Mouse (Mus musculus): Measurements from ENCODE around the gene Glt8d2. TPM values are rescaled to one million over a fixed set of nuclear protein-coding genes. Genes with fewer than 3 reads are reported as not detected.

The Glt8d2 gene
- polyA plus RNA-seq, 1 experiment from 2014 or later = 1.5 TPM

DNA sequence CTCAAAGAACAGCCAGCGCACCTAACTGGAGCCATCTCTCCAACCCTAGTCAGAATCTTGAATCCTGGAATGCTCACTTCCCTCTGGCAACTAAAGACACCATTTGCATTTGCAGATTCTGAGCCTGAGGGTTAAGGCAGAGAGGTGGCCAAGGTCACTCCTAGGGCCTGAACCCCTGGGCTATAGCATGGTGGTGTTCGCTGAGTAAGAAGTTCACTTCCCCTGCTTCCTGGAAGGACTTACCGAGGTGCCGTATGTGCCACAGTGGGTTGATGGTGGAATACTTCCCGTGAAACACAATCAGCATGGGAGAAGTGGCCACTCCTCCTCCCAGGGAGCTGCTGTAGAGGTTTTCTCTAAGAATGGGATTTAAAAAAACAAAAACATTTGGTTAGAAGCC lies 37.8 kb downstream of the Glt8d2 start:
- WGBS = 80% methylated on average over 5 of the region's 5 CpGs
- no peak overlapping the region for H3K27ac ChIP-seq (ENCODE audit: low read depth, low read length)
- no peak overlapping the region for H3K4me3 ChIP-seq (ENCODE audit: low read depth, low read length)
- peaks cover 14% of the 10 kb centered on the region for H3K36me3 ChIP-seq (ENCODE audit: control insufficient read depth, insufficient read depth)
- TF ChIP-seq CTCF (IDR thresholded peaks at IDR 0.05; ENCODE audit: low read depth) = no peak
- H3K9me3 ChIP-seq (ENCODE audit: control insufficient read depth) = no peaks in the 10 kb centered on the region
- no peak overlapping the region for H3K9ac ChIP-seq (ENCODE audit: low read depth, low read length)
- no peaks in the 10 kb centered on the region for H3K4me1 ChIP-seq (replicated peaks; ENCODE audit: control insufficient read depth, insufficient read depth, low read length)
- H3K27me3 ChIP-seq (replicated peaks; ENCODE audit: control insufficient read depth, insufficient read depth, low read length) = no peaks in the 10 kb centered on the region
- no peak overlapping the region for H3K4me2 ChIP-seq (replicated peaks; ENCODE audit: low read depth)
- ATAC-seq = no peak

DNA sequence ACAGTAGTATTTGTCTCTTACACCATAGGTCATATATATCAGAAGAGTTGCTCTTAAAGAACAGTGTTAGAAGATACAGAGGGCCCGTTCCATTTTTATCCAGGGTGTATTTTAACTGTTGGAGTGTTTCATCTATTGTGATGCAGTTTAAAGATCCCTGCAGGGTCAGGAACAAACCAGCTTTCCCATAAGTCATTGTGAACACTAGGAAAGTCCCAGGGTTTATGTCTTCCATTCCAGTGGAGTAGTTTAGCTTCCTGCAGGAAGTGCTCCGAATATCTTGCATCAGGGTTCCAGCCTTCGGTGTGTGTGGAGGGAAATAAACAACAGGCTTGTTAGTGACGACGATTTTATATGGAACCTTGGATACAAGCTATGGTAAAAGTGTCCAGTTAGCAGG lies 39.2 kb downstream of the Glt8d2 start:
- H3K9me3 ChIP-seq (ENCODE audit: control insufficient read depth) = no peaks in the 10 kb centered on the region
- H3K9ac ChIP-seq (ENCODE audit: low read depth, low read length) = no peak overlapping the region
- WGBS = 82% methylated on average over 5 of the region's 5 CpGs
- no peak overlapping the region for H3K4me3 ChIP-seq (ENCODE audit: low read depth, low read length)
- no peaks in the 10 kb centered on the region for H3K27me3 ChIP-seq (replicated peaks; ENCODE audit: control insufficient read depth, insufficient read depth, low read length)
- no peak for ATAC-seq
- no peak for TF ChIP-seq CTCF (IDR thresholded peaks at IDR 0.05; ENCODE audit: low read depth)
- H3K27ac ChIP-seq (ENCODE audit: low read depth, low read length) = no peak overlapping the region
- peaks cover 23% of the 10 kb centered on the region for H3K36me3 ChIP-seq (ENCODE audit: control insufficient read depth, insufficient read depth)
- no peaks in the 10 kb centered on the region for H3K4me1 ChIP-seq (replicated peaks; ENCODE audit: control insufficient read depth, insufficient read depth, low read length)
- H3K4me2 ChIP-seq (replicated peaks; ENCODE audit: low read depth) = no peak overlapping the region

DNA sequence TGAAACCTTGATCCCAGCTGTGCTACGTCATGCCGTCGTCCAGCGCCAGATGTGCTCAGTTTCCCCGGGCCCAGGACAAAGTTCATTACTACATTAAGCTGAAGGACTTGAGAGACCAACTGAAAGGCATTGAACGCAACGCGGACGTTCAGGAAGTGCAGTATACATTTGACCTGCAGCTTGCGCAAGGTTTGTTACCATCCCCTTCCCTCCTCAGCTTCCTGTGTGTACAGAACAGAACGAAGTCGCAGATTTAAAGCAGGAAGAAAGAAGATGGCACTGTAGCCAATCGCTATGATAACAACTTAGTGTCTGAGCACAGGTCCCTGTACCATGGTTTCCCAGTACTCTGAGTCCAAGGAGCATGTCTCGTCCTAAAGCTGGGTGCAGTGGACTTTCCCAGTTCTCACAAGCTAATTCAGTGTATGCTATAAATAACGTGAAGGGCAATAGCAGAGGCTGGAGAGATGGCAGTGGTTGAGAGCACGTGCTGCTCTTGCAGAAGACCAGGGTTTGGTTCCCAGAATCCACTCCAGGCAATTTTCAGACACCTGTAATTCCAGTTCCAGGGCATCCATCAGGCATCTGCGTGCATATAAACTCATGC lies 43.1 kb downstream of the Glt8d2 start:
- ATAC-seq = no peak
- Histone ChIP-seq H3K36me3 (ENCODE audit: control insufficient read depth, insufficient read depth) (peaks cover 56% of the 10 kb centered on the region), H3K4me2 (replicated peaks; ENCODE audit: low read depth) (no peak overlapping the region), H3K9ac (ENCODE audit: low read depth, low read length) (no peak overlapping the region), H3K9me3 (ENCODE audit: control insufficient read depth) (no peaks in the 10 kb centered on the region), H3K4me3 (ENCODE audit: low read depth, low read length) (no peak overlapping the region), H3K27ac (ENCODE audit: low read depth, low read length) (no peak overlapping the region), H3K27me3 (replicated peaks; ENCODE audit: control insufficient read depth, insufficient read depth, low read length) (no peaks in the 10 kb centered on the region), H3K4me1 (replicated peaks; ENCODE audit: control insufficient read depth, insufficient read depth, low read length) (no peaks in the 10 kb centered on the region)
- 82% methylated on average over 17 of the region's 17 CpGs for WGBS
- TF ChIP-seq CTCF (IDR thresholded peaks at IDR 0.05; ENCODE audit: low read depth) = no peak

- ATAC-seq = no peak
- Histone ChIP-seq H3K4me2 (replicated peaks; ENCODE audit: low read depth) (no peak overlapping the region), H3K4me1 (replicated peaks; ENCODE audit: control insufficient read depth, insufficient read depth, low read length) (no peaks in the 10 kb centered on the region), H3K9me3 (ENCODE audit: control insufficient read depth) (no peaks in the 10 kb centered on the region), H3K27ac (ENCODE audit: low read depth, low read length) (no peak overlapping the region), H3K36me3 (ENCODE audit: control insufficient read depth, insufficient read depth) (peaks cover 66% of the 10 kb centered on the region), H3K4me3 (ENCODE audit: low read depth, low read length) (no peak overlapping the region), H3K9ac (ENCODE audit: low read depth, low read length) (no peak overlapping the region), H3K27me3 (replicated peaks; ENCODE audit: control insufficient read depth, insufficient read depth, low read length) (no peaks in the 10 kb centered on the region)
- 94% methylated on average over 8 of the region's 8 CpGs for WGBS
- no peak for TF ChIP-seq CTCF (IDR thresholded peaks at IDR 0.05; ENCODE audit: low read depth)
Observed at GRCm38 (mm10) chr10:82646083-82646482, 44.4 kb downstream of the Glt8d2 start.

- Histone ChIP-seq H3K9me3 (ENCODE audit: control insufficient read depth) (no peaks in the 10 kb centered on the region), H3K27me3 (replicated peaks; ENCODE audit: control insufficient read depth, insufficient read depth, low read length) (no peaks in the 10 kb centered on the region), H3K4me2 (replicated peaks; ENCODE audit: low read depth) (no peak overlapping the region), H3K36me3 (ENCODE audit: control insufficient read depth, insufficient read depth) (peaks cover 78% of the 10 kb centered on the region), H3K4me1 (replicated peaks; ENCODE audit: control insufficient read depth, insufficient read depth, low read length) (no peaks in the 10 kb centered on the region), H3K4me3 (ENCODE audit: low read depth, low read length) (no peak overlapping the region), H3K9ac (ENCODE audit: low read depth, low read length) (no peak overlapping the region), H3K27ac (ENCODE audit: low read depth, low read length) (no peak overlapping the region)
- ATAC-seq = no peak
- no peak for TF ChIP-seq CTCF (IDR thresholded peaks at IDR 0.05; ENCODE audit: low read depth)
- 94% methylated on average over 9 of the region's 9 CpGs for WGBS
Observed at GRCm38 (mm10) chr10:82641481-82641880, 49.0 kb downstream of the Glt8d2 start.

DNA sequence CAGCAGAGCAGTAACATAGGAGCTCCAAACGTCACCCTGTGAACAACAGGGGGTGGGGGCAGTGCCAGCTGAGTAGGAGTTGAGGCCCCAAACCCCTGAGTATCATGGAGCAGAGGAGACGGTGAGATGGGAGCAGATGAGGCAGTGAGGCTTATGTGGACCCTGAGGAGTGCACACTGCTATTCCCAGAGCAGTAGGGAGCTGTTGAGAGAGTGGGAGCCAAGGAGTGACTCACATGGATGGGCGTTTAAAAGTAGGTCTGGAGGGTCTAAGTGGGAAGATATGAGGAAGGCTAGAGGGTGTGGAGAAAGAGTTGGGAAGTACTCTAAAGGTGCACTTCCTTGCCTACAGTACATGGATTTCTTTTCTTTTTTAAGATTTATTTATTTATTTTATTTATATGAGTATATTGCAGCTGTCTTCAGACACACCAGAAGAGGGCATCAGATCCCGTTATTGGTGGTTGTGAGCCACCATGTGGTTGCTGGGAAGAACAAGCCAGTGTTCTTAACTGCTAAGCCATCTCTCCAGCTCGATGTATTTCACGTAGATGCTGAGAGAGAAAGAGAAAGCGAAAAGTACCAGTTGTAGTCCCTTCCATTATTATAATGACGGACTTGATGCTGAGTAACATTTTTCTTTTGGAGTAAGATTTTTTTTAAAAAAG lies 51.3 kb downstream of the Glt8d2 start:
- peaks cover 58% of the 10 kb centered on the region for H3K36me3 ChIP-seq (ENCODE audit: control insufficient read depth, insufficient read depth)

More for the DNA sequence above, 51.3 kb downstream of the Glt8d2 start:
- WGBS = 93% methylated on average over 8 of the region's 8 CpGs
- H3K27ac ChIP-seq (ENCODE audit: low read depth, low read length) = no peak overlapping the region
- no peak overlapping the region for H3K4me3 ChIP-seq (ENCODE audit: low read depth, low read length)
- TF ChIP-seq CTCF (IDR thresholded peaks at IDR 0.05; ENCODE audit: low read depth) = no peak
- H3K4me2 ChIP-seq (replicated peaks; ENCODE audit: low read depth) = no peak overlapping the region
- H3K4me1 ChIP-seq (replicated peaks; ENCODE audit: control insufficient read depth, insufficient read depth, low read length) = no peaks in the 10 kb centered on the region
- no peak overlapping the region for H3K9ac ChIP-seq (ENCODE audit: low read depth, low read length)
- ATAC-seq = no peak
- H3K9me3 ChIP-seq (ENCODE audit: control insufficient read depth) = no peaks in the 10 kb centered on the region
- no peaks in the 10 kb centered on the region for H3K27me3 ChIP-seq (replicated peaks; ENCODE audit: control insufficient read depth, insufficient read depth, low read length)

Data from intestine, postnatal 0 days (tissue).